Mouse (Mus musculus): ENCODE results near the gene Aldh9a1.

GRCm38 (mm10) chr1:167331106-167331505 lies 18.7 kb upstream of the Aldh9a1 start:
- TF ChIP-seq EP300 (IDR thresholded peaks at IDR 0.05; ENCODE audit: insufficient read depth, low read depth, low read length) = no peak
- no peak for TF ChIP-seq CTCF (IDR thresholded peaks at IDR 0.05)
